Mouse (Mus musculus) effector memory CD4-positive, alpha-beta T cell, adult 7 months (primary cell): ENCODE data around the gene Galnt6. TPM values are rescaled to one million over a fixed set of nuclear protein-coding genes. Genes with fewer than 3 reads are reported as not detected.

Experiments
- polyA plus RNA-seq: library from polyadenylated mRNA; unstranded; fragments of 100-300 nt; shearing (Covaris generic); gene quantifications from one replicate; pipeline ENCODE4 v1.2.1, GENCODE M21; 2017

Galnt6 gene
- polyA plus RNA-seq = 137 TPM

GRCm38 (mm10) chr15:100729281-100729985 is at the start of gene Galnt6:
Gene Galnt6 (minus strand): TSS chr15:100729376.

GRCm38 (mm10) chr15:100761419-100762185 is 32.4 kb upstream of the Galnt6 start, which contains the start of gene Slc4a8:
Gene Slc4a8 (plus strand): TSS chr15:100761747.

GRCm38 (mm10) chr15:100687430-100687971 is 41.7 kb downstream of the Galnt6 start, which contains the start of gene Cela1:
Gene Cela1 (minus strand): TSS chr15:100687921.

GRCm38 (mm10) chr15:100669337-100669736 is 59.8 kb downstream of the Galnt6 start, which contains the start of gene Bin2:
Gene Bin2 (minus strand): TSS chr15:100669553.

Other genes with a start within 250 kb of the Galnt6 start
- 9.5 TPM for gene Csrnp2, start 233.9 kb downstream of the Galnt6 start, polyA plus RNA-seq
- 5.0 TPM for gene Tfcp2, start 177.4 kb downstream of the Galnt6 start, polyA plus RNA-seq
- gene Pou6f1, start 129.4 kb downstream of the Galnt6 start, polyA plus RNA-seq = 202 TPM
- gene Dazap2, start 114.0 kb downstream of the Galnt6 start, polyA plus RNA-seq = 758 TPM
- gene Smagp, start 92.4 kb downstream of the Galnt6 start, polyA plus RNA-seq = not detected
- gene Bin2, start 59.8 kb downstream of the Galnt6 start, polyA plus RNA-seq = 853 TPM
- gene Cela1, start 41.5 kb downstream of the Galnt6 start, polyA plus RNA-seq = 12.7 TPM
- 4.8 TPM for gene Slc4a8, start 32.4 kb upstream of the Galnt6 start, polyA plus RNA-seq
- gene Scn8a, start 140.5 kb upstream of the Galnt6 start, polyA plus RNA-seq = 0.21 TPM